Mouse (Mus musculus) MEL-GATA-1-ER (cell line): ENCODE data around the gene Stoml2.
"Not testable (repeated sequence)": the region's sequence is repeated elsewhere in the genome, so short reads cannot be mapped to it uniquely, and the experiment has no call there.

Source experiments
- DNase-seq: peaks from one replicate; pipeline ENCODE4 v3.0.0-alpha.2; 2012; ENCODE audit warnings: low read depth; ENCODE audit errors: extremely low read depth

The Stoml2 gene

DNA sequence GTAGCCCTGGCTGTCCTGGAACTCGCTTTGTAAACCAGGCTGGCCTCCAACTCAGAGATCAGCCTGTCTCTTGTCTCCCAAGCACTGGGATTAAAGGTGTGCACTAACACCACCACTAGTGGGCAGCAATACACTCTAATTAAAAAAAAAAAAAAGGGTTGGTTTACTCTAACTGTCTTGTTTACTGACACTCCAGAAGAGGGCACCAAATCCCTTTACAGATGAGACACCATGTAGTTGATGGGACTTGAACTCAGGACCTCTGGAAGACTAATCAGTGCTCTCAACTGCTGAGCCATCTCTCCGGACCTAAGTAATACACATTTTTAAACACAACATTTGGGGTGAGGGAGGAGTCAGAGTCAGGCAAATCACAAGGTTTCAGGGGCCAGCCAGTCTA, 25.7 kb downstream of the Stoml2 start:
- DNase-seq: peak; percentile 63

DNA sequence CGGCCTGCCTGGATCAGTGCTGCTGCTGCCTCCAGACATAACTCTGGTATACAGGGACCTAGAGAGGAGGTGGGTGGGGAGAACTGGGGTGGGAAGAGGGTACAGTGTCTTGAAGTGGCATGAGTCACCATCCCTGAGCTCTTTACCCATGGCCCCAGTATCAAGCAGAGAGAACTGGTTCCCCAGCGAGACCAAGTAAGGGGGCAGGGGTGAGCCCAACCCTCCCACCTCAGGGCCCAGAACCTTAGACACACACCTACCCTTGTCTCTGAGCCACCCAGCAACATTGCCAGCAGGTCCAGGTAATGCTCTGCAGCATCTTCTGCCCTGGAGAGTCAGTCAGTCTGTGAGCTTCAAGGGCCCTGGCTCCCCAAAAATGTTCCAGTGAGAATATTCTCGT, 26.6 kb downstream of the Stoml2 start:
- no peak for DNase-seq

DNA sequence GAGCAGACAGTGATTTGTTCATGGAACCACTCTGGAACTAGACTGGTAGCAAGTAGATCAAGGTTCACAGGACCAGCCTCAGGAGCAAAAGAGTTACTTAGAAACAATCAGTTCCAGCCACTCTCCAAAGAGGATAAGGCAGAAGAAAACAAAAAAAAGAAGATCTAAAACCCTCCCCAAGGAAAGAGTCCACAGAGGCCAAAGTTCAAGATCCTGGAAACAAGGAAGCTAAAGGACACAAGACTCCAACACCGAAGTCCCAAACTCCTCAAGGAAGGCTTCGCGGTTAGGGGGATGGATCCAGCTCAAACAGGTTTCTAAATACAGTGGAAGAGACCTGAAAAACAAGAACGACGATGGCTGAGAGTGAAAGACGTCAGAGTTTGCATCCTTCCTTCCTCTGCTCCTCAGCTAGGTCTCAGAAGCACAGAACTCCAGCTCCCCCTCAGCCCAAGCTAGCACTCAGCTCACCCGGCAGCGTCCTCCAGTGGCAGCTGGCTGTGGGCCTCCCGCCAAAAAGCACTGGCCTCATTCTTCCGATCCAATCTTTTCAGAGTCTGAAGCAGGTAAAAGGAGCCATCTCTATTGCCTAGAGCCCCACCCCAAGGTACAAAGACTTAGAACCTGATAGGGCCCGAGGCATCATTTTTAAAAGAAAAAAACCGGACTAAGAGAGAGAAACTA, 28.6 kb downstream of the Stoml2 start:
- no peak for DNase-seq

DNA sequence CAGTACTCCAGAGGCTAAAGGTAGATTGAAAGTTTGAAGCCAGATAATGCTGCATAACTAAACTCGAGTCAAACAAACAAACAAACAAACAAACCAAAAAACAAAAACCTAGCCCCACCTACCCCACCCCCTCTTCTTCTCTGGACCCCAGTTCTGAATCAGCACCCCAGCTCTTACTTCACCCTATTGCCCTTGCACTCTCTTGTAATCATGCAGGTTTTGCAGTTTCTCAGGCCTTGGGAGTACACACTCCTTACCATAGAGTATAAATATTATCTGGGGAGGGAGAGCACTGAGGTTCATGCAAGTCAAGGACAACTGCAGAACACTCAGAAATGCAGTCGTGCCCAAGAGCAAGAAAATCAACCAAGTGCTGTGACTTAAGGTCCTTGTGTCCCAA, 30.2 kb downstream of the Stoml2 start:
- no peak for DNase-seq

DNA sequence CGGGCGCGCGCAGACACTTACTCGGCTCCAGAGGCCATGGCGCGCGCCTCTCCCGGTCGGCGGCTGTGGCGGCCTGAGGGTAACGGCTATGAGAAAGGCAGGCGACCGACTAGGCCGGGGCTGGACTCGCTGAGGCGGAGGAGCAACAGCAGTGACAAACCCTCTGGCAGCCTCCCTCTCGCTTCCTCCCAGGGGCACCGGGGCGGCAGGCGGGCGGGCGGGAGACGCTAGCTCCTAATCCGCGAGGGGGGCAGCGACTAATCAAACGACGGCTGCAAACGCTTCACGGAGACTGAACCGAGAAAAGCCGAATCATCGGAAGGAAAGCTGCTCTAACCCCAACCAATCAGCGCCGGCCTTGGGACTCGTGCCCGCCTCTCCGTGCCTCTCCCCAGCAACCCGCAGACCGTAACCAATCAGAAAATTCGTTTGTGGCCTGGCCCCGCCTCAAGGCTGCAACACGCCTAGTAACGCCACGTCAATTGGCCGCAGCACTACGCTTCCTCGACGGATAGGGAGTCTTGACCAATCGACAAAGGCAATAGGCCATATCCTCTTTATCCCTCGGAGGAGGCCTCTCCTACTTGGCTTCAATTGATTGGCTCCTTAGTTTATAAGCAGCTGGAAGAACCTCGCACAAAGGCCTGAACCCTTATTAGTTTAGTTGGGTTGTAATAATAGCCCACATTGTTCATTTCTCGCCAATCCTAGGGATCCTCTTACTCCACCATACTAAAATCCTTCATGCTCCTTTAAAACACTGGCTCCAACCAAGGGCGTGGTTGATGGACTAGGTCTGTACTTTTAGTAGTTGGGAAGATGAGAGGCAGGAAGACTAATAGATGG, 31.1 kb downstream of the Stoml2 start, which contains the start of gene Vcp:
Vcp (minus strand) TSS at position 367 of the 846 bp plus-strand sequence.
- peak; percentile 99 for DNase-seq

DNA sequence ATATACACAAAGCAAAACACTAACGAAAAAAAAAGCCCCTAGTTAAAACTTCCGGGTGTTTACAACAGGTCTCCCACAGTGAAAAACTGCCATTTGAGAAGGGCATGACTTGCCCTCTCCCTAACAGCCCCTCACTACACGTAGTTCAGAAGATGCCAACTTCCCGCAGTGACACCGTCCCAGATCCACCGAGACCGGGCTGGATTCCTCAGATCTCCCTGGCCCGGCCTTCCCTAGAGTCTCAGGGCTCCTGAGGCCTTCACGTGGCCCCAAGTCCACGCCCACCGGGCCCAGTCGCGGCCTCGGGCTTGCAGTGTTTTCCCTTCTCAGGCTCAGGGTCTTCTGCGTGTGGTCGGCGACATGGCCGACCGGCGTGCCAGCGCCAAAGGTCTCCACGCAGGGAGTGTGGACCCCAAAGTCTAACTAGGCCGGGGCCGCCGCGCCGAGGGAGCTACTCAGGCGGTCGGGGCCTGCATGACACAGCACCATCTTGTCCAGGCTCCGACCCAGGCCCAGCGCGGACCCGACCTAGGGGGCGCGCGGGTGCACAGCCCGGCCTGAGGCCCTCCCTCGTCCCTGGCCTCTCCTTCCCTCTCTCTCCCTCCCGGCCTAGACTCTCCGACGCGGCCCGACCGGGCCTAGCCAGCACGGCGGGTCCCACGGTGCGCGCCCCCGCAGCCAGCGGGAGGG, 31.9 kb downstream of the Stoml2 start:
- DNase-seq: peak; percentile 62

DNA sequence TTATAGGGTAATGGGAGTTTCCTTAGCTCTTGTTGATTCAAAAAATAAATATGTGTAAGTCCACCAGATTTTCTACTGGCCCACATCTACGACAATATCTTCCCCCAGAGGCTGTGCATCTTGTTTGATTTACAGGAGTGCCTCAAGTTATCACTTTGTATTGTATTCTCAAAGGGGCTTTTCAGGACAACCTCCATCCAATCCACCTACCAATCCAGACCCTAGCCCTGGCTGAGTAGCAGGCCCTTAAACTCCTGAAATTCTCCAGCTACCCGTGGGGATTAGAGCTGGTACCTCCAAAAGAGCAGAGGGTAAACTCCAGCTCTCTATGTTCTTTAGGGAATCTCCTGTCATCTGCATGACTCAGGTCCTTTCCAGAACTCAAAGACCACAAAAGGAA, 33.5 kb downstream of the Stoml2 start:
- no peak for DNase-seq

DNA sequence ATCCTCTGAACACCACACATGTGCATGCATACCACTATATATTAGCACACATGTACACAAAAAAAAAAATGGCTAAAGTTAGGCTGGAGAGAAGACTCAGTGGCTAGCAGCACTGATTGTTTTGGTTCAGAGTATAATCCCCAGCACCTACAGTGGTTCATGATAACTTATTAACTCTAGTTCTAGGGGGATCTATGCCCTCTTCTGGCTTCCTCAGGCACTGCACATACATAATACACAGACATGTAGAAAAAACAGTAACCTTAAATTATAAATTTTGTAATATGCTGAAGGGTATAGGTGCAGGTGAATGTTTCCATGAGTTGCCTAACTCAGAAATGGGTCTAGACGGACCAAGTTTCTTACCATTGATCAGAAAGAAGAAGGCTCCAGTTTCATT, 43.2 kb downstream of the Stoml2 start:
- no peak for DNase-seq

DNA sequence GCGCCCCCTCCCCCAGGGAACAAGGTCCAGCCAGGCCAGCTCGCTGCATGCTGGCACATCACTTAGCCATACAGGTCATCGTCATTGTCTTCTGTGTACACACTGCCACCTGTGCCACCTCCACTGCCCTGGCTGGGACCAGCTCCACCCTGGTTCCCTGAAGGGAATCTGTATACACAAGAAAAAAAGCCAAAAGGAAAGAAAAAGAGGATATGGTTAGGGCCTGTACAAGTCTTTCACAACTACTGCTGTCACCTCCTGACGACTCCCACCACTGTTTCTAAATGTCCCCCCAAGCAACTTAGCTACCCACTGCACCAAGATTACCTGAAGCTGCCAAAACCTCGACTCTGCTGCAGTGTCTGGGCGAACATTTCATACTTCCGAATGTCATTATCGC, 51.0 kb downstream of the Stoml2 start:
- DNase-seq: not testable (repeated sequence)

DNA sequence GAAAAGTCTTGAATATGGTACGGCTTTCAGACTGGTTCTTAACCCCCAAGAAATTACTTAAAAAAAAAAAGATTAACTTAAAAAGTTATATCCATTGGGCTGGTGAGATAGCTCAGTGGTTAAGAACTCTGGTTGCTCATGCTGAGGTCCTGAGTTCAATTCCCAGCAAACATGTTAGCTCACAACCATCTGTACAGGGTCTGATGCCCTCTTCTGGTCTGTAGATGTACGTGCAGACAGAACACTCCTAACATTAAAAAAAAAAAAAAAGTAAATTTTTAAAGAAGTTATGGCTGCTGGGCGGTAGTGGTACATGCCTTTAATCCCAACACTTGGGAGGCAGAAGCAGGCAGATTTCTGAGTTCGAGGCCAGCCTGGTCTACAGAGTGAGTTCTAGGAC, 53.4 kb downstream of the Stoml2 start:
- no peak for DNase-seq
